Mouse (Mus musculus) WW6 (cell line): Measurements from ENCODE around the gene Itpr1.

Source experiments
- DNase-seq: peaks from one replicate; pipeline ENCODE4 v3.0.0-alpha.2; 2013; ENCODE audit warnings: low read depth, low spot score

Gene Itpr1

DNA sequence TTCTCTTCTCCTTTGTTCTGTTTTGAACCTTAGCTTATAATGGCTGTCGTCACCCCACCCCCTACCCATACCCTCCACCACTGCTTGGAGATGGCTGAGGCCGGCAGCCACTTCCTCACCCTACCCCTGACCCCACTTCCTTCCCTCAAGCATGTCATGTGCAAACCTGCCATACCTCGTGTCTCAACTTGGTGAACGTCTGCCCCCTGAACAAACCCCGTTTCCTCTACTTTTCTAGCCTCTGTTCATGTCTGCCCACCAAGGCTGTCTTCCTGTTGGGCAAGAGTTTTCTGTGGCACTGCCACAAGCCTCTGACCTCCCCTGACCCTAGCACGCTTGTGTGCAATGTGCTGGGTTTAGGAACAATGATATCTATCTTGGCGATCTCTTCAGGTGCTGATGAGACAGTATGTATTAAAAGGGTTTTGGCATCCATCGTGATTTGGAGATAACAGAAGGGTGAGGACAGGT, 253.2 kb downstream of the Itpr1 start:
- no peak for DNase-seq

DNA sequence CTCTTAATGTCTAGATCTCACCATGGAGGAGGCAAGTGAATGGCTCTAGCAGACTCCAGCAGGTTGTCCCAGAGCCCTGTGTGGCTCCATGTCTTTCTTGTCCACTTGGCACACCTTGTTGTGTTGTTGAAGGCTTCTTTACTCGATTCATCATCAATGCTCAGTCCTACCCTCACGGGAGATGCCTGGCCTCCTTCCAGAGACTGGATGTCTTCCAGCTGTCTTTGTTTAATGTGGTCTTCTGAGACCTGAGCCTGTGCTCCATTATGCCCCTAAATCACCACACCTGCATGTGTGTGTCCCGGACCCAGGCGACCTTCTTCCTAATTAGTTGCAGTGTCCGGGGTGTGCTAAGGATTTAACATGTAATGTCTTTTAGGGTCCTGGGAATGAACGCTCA, 254.7 kb downstream of the Itpr1 start:
- DNase-seq, result no peak

DNA sequence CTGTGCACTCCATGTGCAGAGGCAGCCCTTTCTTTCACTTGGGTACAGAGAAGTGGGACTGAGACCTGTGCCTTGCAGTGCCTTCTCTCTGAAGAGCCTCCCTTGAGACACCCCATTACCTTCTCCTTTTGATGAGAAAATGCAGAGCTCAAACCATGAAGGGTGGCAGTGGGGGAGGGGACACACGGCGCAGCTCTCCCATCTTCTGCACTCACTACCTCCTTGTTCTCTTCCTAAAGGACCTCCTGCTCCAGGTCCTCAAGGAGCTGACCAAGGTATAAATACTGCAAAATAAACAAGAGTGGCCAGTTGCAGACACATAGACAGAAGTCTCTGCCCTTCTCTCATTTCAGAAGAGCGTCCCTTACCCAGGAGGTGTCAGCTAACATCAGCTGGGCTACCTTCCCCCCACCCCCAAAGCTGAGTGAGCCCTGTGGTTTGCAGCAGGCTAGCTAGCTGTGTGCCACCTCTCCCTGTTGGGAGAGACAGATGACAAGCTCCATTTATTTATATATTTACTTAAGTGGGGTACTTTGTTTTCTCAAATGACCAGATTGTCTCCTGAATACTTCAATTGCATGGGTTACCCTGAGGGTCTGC, 255.4 kb downstream of the Itpr1 start:
- DNase-seq, result no peak

DNA sequence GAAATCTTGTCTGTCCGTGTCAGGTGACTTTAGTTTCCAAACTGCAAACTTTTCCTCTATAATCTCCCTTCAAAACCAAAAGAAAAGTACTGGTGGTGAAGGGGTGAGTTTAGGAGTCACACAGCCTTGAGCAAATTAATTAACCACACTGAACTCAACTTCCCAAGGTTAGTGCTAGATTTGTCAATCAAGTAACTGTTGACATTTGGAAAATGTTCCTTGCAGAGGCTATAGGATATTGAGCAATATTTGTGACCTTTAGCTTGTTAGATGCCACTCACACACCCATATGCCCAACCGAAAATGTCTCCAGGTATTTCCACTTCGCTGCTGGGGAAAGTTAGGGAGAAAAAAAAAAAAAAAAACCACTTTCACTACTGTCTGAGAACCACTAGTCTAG, 259.0 kb downstream of the Itpr1 start:
- no peak for DNase-seq

DNA sequence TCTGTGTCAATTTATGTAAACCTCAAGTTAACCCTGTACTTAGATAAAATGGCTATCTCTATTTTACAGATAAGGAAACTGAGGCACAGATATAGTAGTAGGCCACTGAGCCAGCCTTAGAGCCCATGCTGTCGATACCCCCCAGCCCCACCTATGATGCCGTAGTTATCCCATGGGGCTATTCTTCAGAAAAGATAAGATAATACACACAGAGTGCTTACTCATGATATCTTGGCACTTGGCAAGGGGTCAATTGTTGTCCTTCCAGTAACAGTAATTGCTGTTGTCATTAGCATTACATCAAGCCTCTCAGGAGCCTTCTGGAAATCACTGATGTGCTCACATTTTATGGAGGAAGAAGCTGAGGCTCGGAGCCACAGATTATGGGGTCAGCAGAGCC, 259.9 kb downstream of the Itpr1 start:
- no peak for DNase-seq

DNA sequence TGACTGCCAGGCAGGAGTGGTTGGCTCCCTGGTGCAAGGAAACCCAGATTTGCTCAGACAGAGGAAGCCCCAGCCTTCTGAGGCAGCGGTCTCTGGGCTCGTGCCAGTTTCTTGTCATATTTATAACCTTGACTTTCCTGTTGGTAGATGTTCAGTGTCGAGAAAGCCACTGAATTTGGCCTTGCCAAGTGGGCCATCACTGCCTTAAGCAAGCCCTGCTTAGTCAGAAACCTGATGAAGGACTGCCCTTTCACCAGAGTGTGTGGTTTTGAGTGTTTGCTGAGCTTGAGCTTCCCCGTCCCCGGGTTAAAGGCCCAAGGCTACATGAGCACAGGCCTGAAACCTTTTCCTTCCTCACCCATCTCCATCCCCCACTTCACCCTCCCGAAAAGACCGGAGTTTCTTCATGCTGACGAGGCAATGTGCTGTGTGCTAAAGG, 263.9 kb downstream of the Itpr1 start:
- no peak for DNase-seq

DNA sequence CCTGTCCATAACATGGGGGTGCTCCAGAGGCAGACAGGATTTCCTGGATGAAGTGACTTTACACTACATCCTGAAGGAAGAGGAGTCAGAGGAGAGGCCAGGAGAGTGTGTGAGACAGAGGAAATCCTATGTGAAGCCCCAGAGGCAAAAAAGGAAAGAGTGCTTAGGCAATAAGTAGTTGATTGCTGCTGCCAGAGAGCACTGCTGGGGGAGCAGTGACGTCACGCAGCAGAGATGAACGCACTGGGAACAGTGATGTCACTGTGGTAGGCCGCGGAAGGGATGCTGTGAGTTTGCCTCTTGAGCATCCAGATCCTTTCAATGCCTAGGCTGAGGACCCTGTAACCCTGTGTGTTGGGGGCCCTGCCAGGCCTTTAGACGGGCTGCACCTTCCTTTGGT, 264.7 kb downstream of the Itpr1 start:
- DNase-seq, result no peak

DNA sequence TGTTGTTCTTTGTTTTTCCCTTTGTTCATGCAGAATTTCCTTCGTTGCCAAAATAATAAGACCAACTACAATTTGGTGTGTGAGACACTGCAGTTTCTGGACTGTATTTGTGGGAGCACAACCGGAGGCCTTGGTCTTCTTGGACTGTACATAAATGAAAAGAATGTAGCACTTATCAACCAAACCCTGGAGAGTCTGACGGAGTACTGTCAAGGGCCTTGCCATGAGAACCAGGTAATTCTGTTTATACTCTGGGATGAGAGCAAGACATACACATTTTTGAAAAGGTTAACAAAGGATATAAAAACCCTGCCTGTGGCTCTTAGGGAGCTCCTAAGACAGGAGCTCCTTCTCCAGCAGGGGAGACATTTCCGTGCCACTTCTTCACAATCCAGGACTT, 268.3 kb downstream of the Itpr1 start:
- no peak for DNase-seq

DNA sequence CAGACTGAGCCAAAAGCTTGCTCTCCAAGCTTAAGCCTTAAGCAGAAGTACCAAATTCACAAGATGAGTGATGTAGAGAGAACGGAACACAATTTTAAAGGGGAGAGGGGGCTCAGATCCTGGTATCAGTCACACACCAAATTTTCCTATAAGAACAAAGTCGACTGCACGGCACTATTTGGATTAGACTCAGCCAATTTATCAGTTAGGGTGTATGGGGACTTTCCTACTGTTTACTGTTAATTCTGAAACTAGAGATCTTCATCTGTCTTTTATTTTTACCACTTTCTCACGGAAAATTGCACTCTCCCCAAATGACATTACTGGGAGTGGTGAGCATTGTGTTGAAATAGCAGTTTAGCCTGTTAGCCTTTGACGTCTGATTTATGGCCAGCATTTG, 269.6 kb downstream of the Itpr1 start:
- no peak for DNase-seq

DNA sequence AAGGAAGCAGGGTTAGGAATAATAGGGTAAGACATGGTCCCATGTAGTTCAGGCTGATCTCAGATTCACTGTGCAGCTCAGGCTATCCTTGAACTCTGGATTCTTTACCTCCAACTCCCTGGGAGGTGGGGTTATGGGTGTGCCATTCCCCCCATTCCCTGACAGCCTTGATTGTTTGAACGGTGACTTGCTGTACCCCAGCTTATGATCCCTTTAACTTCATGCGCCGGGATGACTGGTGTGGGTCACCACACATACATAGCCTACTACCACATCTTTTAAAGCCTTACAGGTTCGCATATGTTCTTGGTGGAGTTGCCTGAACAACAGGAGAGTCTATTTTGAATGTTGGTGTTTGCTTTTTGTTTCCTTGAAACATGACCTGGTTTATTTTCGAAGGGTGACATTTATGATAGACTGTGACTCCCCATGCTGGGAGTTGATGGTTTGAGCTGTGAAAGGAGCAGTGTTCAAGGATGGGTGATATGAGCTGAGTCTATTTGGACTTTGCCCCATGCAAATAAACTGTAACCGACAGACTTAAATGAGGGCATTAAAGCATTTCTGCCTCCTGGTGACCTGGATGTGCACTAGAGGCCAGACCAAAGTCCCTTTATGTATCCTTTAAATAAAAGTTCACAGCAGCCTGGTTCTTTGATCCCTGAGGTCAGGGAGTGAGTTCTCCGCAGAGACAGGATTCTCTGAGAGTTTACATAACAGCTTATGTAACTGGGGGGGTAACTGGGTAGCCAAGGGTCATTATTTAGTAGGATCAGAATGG, 273.5 kb downstream of the Itpr1 start:
- no peak for DNase-seq

DNA sequence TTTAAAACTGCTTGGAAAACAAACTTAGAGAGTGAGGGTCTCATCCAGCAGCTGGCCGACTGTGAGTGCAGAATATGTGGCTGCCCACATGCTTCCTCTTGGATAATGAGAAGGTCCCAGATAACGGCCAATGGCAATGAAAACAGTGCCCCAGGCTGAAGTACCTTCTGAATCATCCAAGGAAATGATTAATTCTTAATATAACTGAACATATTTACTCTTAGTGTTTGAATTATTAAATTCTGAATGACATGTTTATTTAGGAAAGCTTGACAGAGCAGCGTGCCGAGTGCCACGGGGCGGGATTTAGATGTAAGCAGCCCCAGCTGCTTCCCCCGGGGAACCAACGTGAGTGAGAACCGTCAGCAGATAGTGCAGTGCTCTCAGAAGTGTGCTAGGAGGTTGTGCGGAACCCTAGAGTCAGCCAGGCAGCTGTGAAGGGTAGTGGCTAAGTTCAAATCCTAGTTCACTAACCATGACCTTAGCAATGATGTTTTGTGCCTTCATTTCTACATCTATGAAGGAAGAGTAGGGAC, 274.5 kb downstream of the Itpr1 start:
- DNase-seq, result no peak

DNA sequence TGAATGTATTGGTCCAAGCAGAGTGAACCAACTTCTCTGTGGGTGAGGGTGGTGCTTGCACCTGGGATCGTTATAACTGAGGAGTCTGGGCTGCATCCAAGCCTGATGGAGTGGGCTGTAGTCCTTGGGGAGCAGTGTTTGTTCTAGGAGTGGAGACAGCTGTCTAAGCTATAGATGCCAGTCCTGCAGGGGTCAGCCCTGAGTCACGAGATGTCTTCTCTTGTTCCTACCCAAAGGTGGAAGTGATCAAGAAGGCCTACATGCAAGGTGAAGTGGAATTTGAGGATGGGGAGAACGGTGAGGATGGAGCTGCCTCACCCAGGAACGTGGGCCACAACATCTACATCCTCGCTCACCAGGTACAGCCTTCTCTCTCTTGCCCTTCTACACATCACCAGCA, 275.4 kb downstream of the Itpr1 start:
- DNase-seq, result no peak

DNA sequence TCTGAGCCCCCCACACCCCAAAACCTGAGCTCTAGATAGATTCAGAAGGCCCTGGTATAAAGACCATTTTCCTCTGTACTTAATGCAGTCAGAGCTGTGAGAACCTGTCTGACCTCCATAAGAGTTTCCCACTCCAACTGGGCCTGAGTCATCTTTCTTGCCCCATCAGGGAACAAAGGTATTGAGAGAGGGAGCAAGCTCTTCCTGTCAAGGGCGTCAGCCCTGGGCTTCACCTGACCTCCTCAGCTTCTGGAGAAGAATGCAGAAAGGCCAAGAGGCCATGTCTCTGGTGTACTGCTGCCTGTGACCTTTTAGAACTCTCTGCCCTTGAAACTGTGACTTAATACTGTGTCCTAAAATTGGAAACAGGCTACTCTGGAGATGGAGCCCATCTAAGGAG, 279.1 kb downstream of the Itpr1 start:
- DNase-seq, result no peak

DNA sequence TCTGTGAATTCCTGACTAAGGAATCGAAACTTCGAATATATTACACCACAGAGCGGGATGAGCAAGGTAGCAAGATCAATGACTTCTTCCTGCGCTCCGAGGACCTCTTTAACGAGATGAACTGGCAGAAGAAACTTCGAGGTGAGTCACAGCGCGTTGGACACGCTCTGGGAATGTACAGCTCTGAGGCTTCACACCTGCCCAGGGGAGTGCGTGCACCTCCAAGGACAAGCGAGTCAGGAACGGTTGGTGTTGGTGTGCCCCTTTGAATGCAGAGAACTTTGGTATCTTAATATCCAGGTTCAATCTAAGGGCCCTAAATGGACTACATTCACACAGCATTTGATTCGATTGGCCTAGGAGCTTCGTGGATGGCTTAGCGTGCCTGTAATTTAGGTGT, 280.9 kb downstream of the Itpr1 start:
- DNase-seq, result no peak

DNA sequence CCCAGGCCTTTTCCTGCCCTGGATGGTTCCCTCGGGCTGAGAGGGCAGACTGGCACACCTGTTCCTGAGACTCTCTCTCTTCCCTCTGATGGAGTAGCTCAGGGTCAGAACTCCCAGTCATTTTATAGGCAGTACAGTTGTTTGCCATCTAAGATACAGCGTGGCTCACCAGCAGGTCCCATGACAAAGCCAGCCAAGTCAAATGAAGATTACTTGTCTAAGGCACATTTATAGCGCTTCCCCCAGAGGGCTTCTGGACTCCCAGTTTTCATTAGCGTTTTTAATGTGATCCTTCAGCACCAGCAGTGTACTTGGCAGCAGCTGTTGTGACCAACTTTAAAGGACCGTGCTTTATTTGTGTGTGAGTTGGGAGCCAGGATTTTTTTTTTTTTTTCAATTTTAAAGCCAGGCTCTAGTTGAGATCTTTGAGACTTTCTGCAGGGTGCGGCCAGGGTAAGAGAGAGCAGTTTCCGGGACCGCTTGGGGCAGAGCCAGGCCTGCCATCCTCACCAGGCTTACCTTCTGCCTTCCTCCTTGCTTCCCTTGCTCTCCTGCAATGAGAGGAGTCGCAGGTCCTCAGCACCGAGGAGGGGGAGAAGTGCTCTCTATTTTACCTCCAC, 281.4 kb downstream of the Itpr1 start:
- DNase-seq, result no peak

DNA sequence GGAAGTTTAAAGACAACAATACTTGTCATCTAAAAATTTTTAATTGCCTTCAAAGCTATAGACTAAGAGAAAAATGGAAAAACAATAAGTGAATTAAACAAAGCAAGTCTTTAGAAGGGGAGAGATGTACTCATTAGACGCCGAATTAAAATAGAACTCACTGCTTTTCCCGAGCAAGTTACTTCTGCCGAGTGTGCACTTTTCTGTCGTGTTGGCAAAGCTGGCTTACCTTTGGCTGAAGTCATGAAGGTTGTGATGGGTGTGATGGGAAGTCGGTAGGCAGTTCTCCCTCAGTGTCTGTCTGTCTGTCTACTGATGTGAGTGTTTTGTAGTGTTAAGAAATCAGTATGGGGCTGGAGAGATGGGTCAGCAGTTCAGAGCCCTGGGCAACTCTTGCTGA, 282.1 kb downstream of the Itpr1 start:
- DNase-seq, result no peak

DNA sequence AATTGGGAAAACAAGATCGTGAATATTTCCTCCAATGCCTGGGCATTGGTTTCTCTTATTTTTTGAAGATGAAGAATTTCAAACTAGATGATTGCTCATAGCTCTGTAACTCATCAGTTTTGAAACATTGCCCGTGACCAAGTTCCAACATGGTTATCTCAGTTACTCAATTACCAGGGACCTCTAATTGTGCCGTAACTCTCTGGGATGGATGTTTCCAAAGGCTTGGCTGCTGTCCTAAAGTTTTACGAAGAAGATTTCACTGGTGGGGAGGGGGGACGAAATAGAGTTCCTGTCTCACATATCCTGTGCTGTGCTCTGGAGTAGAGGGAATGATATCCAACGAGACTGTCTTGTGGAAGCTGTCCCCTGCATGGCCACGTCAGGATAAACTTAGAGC, 285.2 kb downstream of the Itpr1 start:
- DNase-seq, result no peak

DNA sequence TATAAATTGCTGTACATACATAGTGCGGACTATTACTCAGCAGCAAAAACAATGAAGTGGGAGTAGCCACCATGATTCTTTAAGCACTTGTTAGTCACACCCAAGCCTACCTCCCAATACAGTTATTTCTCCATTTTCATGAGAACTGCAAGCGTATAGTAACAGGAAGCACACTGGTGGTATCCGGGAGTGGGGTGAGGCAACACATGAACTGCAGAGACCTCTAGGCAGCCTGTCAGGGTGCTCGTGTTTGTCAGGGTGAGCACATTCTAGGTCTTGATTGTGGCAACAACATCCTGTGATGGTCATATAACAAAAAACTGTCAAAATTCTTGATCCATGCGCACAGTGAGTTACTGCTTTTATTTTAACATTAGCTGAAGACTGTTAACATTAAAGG, 290.8 kb downstream of the Itpr1 start:
- no peak for DNase-seq

DNA sequence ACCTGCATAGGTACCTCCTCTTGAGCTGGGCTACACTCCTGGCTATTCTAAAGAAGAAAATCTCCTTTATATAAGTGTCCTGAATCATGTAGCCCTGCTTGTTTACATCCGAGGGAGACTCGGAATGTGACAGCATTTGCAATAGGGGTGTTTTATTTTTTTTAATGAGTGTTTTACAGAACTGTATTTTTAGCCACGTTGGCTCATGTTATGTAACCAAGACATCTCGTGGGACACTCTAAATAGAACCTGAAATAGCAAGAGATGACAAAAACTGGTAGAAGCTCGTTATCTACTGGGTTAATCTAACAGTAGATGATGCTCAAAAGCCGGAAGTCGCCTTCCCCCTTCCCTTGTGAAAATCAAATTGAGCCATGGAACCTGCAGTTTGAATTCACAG, 291.8 kb downstream of the Itpr1 start:
- no peak for DNase-seq

DNA sequence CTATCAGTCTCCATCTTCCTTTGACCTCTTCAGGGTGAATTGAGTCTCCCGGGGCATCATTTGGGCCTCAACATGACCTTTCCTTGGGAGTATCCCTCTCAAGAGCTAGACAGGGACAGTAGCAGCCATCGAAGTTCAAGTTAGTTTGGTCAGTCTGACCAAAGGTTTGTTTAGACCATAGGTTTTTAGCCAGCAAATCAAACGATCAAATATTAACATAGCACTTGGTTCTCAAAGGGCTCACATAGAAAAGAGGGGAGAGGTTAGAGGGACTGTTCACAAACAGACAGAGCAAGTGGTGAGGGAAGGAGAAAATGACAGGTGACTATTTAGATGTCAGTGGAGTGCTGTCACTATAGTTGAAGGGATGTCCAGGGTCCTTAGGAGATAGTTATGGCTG, 293.3 kb downstream of the Itpr1 start:
- no peak for DNase-seq

DNA sequence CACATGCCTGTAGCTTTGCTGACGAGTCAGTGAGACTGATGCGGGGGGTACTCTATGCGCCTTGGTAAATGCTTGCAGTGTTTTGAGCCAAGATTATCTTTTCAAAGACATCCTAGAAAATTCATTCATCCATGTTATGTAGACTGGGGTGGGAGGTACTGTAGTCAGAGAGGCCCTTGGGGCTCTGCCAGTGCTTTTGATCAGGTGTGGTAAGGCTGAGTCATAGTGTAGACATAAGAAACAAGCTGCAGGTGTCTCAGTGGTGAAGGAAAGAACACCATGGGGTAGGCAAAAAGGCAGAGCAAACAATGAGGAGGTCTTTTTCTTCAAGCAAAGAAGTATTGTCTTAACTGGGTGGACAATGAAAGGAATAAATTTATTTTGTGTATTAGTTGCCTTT, 294.4 kb downstream of the Itpr1 start:
- no peak for DNase-seq

DNA sequence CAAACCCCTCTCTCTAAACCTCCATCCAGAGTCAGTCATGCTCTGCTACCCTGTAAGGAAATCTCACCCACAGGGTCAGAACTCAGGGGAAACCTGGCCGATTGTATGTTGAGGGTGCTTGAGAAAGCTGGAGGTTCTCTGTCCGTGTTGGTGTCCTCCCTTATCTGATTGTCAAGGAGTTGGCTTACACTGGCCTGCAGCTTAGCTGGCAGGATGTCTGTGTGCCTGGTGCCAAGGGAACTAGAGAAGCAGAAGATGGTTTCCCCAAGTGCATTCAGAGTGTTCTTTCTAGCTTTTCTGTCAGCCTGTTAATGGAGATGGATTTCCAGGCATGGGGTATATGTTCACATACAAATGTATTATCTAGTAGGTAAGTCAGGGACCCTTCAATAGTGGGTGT, 296.4 kb downstream of the Itpr1 start:
- DNase-seq, result no peak

DNA sequence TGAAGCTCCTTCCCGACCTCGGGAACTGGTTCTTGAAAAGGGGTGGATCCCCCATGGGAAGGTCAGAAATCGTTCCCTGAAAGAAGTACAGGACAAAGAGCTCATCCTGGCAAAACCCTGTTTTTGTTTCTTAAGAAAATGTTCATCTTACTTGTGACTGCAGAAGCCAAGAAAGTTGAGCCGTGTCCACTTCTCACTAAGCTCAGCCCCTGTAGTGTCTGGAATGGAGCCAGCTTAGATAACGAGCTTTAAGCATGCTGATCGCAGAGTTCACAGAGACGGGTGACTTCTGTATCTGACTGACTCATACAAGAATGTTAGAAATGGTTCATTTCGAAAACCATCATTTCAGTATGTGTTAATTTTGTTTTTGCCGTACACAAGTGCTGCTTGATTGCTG, 297.2 kb downstream of the Itpr1 start:
- no peak for DNase-seq
